Mouse (Mus musculus) hindbrain, embryonic 16.5 days (tissue): ENCODE data around the gene Dazap2. TPM values are rescaled to one million over a fixed set of nuclear protein-coding genes. Genes with fewer than 3 reads are reported as not detected.
"Not testable (repeated sequence)": the region's sequence is repeated elsewhere in the genome, so short reads cannot be mapped to it uniquely, and the experiment has no call there.

Experiments used
- ATAC-seq: fragments of 200-750 bp; cut with Nextera tagmentation; 2 replicates; pipeline ENCODE4 v1.8.0; 2017; ENCODE audit warnings: moderate TSS enrichment, moderate library complexity
- H3K27ac ChIP-seq: fragments of 300-500 bp; sonication (generic); 2 replicates; pipeline ENCODE4 v1.5.1; 2014; ENCODE audit warnings: low read depth, mild to moderate bottlenecking, control low read depth, low read length, moderate library complexity
- H3K27me3 ChIP-seq: fragments of 300-500 bp; sonication (generic); replicated peaks from 2 replicates; pipeline ENCODE4 v1.6.1; 2014; ENCODE audit warnings: low read length; ENCODE audit not compliant: control insufficient read depth, insufficient read depth
- H3K36me3 ChIP-seq: fragments of 300-500 bp; sonication (generic); 2 replicates; pipeline ENCODE4 v1.6.1; 2014; ENCODE audit warnings: mild to moderate bottlenecking, low read length, moderate library complexity, mixed read lengths; ENCODE audit not compliant: control insufficient read depth, insufficient read depth
- H3K4me1 ChIP-seq: fragments of 300-500 bp; sonication (generic); 2 replicates; pipeline ENCODE4 v1.6.1; 2014; ENCODE audit warnings: low read depth, low read length; ENCODE audit not compliant: control insufficient read depth, insufficient read depth
- H3K4me2 ChIP-seq: fragments of 300-500 bp; sonication (generic); 2 replicates; pipeline ENCODE4 v1.6.1; 2014; ENCODE audit warnings: mild to moderate bottlenecking, low read length, control low read depth, moderate library complexity
- H3K4me3 ChIP-seq: fragments of 300-500 bp; sonication (generic); 2 replicates; pipeline ENCODE4 v1.5.1; 2014; ENCODE audit warnings: mild to moderate bottlenecking, low read length, control low read depth, moderate library complexity
- H3K9ac ChIP-seq: fragments of 300-500 bp; sonication (generic); 2 replicates; pipeline ENCODE4 v1.6.1; 2014; ENCODE audit warnings: low read depth, mild to moderate bottlenecking, control low read depth, low read length, moderate library complexity
- H3K9me3 ChIP-seq: fragments of 300-500 bp; sonication (generic); 2 replicates; pipeline ENCODE4 v1.6.1; 2014; ENCODE audit warnings: mild to moderate bottlenecking, low read length, moderate library complexity; ENCODE audit not compliant: control insufficient read depth
- WGBS: fragments of 180-500 bp; shearing (Covaris S2); extraction: QIAGEN DNeasy Blood & Tissue Kit; methylation state at CpG from one replicate; pipeline ENCODE4 v1.1.7; 2014; 5-methylcytosine and 5-hydroxymethylcytosine counted together
- polyA plus RNA-seq: library from polyadenylated mRNA; unstranded; fragments of >200 nt; fragmentation: Nextera tagmentation; extraction: Ambion mirVana; gene quantifications from 2 replicates; pipeline ENCODE4 v1.2.1, GENCODE M21; 2015

Gene Dazap2
- polyA plus RNA-seq, 1 experiment from 2014 or later: 123 TPM

GRCm38 (mm10) chr15:100600047-100600695 is 15.0 kb upstream of the Dazap2 start:
- peak overlapping the region; percentile 95 for H3K4me3 ChIP-seq
- H3K4me1 ChIP-seq: peaks cover 13% of the 10 kb centered on the region
- H3K27me3 ChIP-seq: 0 out of 2 replicates have a peak, but pooled peaks cover 2% of the 10 kb centered on the region
- H3K36me3 ChIP-seq: no peaks in the 10 kb centered on the region
- peak overlapping the region; percentile 76 for H3K27ac ChIP-seq
- no peaks in the 10 kb centered on the region for H3K9me3 ChIP-seq
- H3K4me2 ChIP-seq: peak overlapping the region; percentile 95
- WGBS: 1% methylated on average over 29 of the region's 35 CpGs
- peak; percentile 61 for ATAC-seq
- H3K9ac ChIP-seq: peak overlapping the region; percentile 97

- Histone ChIP-seq H3K27ac (no peak overlapping the region), H3K36me3 (no peaks in the 10 kb centered on the region), H3K4me3 (no peak overlapping the region), H3K4me2 (peak overlapping the region; percentile 95), H3K4me1 (peaks cover 13% of the 10 kb centered on the region), H3K9me3 (no peaks in the 10 kb centered on the region), H3K9ac (no peak overlapping the region; the same call in 1 of the 2 replicates), H3K27me3 (0 out of 2 replicates have a peak, but pooled peaks cover 2% of the 10 kb centered on the region)
- no peak for ATAC-seq
- 19% methylated on average over 21 of the region's 21 CpGs for WGBS
Observed at GRCm38 (mm10) chr15:100600696-100601272, 14.4 kb upstream of the Dazap2 start.

GRCm38 (mm10) chr15:100601669-100602068 is 13.5 kb upstream of the Dazap2 start:
- H3K36me3 ChIP-seq: no peaks in the 10 kb centered on the region
- H3K27ac ChIP-seq: no peak overlapping the region
- no peak for ATAC-seq
- H3K4me2 ChIP-seq: no peak overlapping the region
- H3K4me1 ChIP-seq: peaks cover 13% of the 10 kb centered on the region
- 0 out of 2 replicates have a peak, but pooled peaks cover 2% of the 10 kb centered on the region for H3K27me3 ChIP-seq
- H3K9me3 ChIP-seq: no peaks in the 10 kb centered on the region
- WGBS: 52% methylated on average over 3 of the region's 3 CpGs
- H3K9ac ChIP-seq: no peak overlapping the region
- no peak overlapping the region for H3K4me3 ChIP-seq

GRCm38 (mm10) chr15:100606677-100607076 is 8.5 kb upstream of the Dazap2 start:
- H3K27me3 ChIP-seq, H3K9ac ChIP-seq, H3K27ac ChIP-seq, ATAC-seq, H3K4me1 ChIP-seq, H3K9me3 ChIP-seq, H3K36me3 ChIP-seq, H3K4me3 ChIP-seq, H3K4me2 ChIP-seq: not testable (repeated sequence)
- WGBS: 90% methylated on average over 8 of the region's 8 CpGs

GRCm38 (mm10) chr15:100611951-100612350 is 3.2 kb upstream of the Dazap2 start:
- 84% methylated on average over 7 of the region's 7 CpGs for WGBS
- no peak for ATAC-seq
- peaks cover 17% of the 10 kb centered on the region for H3K4me1 ChIP-seq

GRCm38 (mm10) chr15:100612432-100612831 is 2.7 kb upstream of the Dazap2 start:
- H3K4me2 ChIP-seq: no peak overlapping the region
- no peaks in the 10 kb centered on the region for H3K27me3 ChIP-seq
- 81% methylated on average over 2 of the region's 2 CpGs for whole genome bisulfite sequencing
- no peak overlapping the region for H3K4me3 ChIP-seq
- no peak for ATAC-seq
- H3K27ac ChIP-seq: no peak overlapping the region
- H3K4me1 ChIP-seq: peaks cover 17% of the 10 kb centered on the region
- H3K9me3 ChIP-seq: no peaks in the 10 kb centered on the region
- H3K9ac ChIP-seq: no peak overlapping the region
- no peaks in the 10 kb centered on the region for H3K36me3 ChIP-seq

More at GRCm38 (mm10) chr15:100611951-100612350, 3.2 kb upstream of the Dazap2 start:
- H3K9me3 ChIP-seq: no peaks in the 10 kb centered on the region
- no peaks in the 10 kb centered on the region for H3K36me3 ChIP-seq
- H3K9ac ChIP-seq: no peak overlapping the region
- no peak overlapping the region for H3K27ac ChIP-seq
- no peaks in the 10 kb centered on the region for H3K27me3 ChIP-seq
- H3K4me2 ChIP-seq: no peak overlapping the region
- no peak overlapping the region for H3K4me3 ChIP-seq

GRCm38 (mm10) chr15:100613584-100613983 is 1.6 kb upstream of the Dazap2 start:
- 8% methylated on average over 16 of the region's 16 CpGs for WGBS

GRCm38 (mm10) chr15:100614218-100614995 is 742 bp upstream of the Dazap2 start:
- peak overlapping the region; percentile 77 for H3K9ac ChIP-seq
- H3K27ac ChIP-seq: peak overlapping the region; percentile 97
- peak overlapping the region; percentile 98 for H3K4me3 ChIP-seq
- no peaks in the 10 kb centered on the region for H3K9me3 ChIP-seq
- no peaks in the 10 kb centered on the region for H3K27me3 ChIP-seq
- peak overlapping the region; percentile 85 for H3K4me2 ChIP-seq
- peaks cover 11% of the 10 kb centered on the region for H3K36me3 ChIP-seq
- H3K4me1 ChIP-seq: peaks cover 17% of the 10 kb centered on the region
- WGBS: 7% methylated on average over 43 of the region's 43 CpGs
- ATAC-seq: peak; percentile 1; the same call in 1 of the 2 replicates

More at GRCm38 (mm10) chr15:100613584-100613983, 1.6 kb upstream of the Dazap2 start:
- ATAC-seq: no peak
- Histone ChIP-seq H3K36me3 (peaks cover 7% of the 10 kb centered on the region), H3K4me1 (peaks cover 17% of the 10 kb centered on the region), H3K4me2 (peak overlapping the region; percentile 53), H3K27me3 (no peaks in the 10 kb centered on the region), H3K27ac (no peak overlapping the region), H3K9ac (peak overlapping the region; percentile 35), H3K9me3 (no peaks in the 10 kb centered on the region), H3K4me3 (peak overlapping the region; percentile 22)

- ATAC-seq: peak; percentile 89
- 0% methylated on average over 26 of the region's 43 CpGs for WGBS
- H3K4me1 ChIP-seq: peaks cover 17% of the 10 kb centered on the region
Observed at GRCm38 (mm10) chr15:100615825-100616220, 674 bp downstream of the Dazap2 start.

More at GRCm38 (mm10) chr15:100615825-100616220, 674 bp downstream of the Dazap2 start:
- H3K9ac ChIP-seq: peak overlapping the region; percentile 91
- H3K4me2 ChIP-seq: peak overlapping the region; percentile 88
- H3K27me3 ChIP-seq: no peaks in the 10 kb centered on the region
- H3K9me3 ChIP-seq: no peaks in the 10 kb centered on the region
- peak overlapping the region; percentile 98 for H3K4me3 ChIP-seq
- peaks cover 15% of the 10 kb centered on the region for H3K36me3 ChIP-seq
- H3K27ac ChIP-seq: peak overlapping the region; percentile 97
